Mouse (Mus musculus): ENCODE measurements around the gene Mylk4. TPM values are rescaled to one million over a fixed set of nuclear protein-coding genes. Genes with fewer than 3 reads are reported as not detected.

The Mylk4 gene
- total RNA-seq, 2 experiments from 2014 or later = 206 to 302 TPM

Other genes with a start within 250 kb of the Mylk4 start
- 10 to 100 TPM; 19.9 to 26.0 TPM for gene Wrnip1, start 18.1 kb upstream of the Mylk4 start, total RNA-seq (2021)
- gene D930007J09Rik, start 18.9 kb upstream of the Mylk4 start, total RNA-seq (2021) = not detected
- gene Serpinb1a, start 67.2 kb upstream of the Mylk4 start, total RNA-seq (2021) = 1 to 10 TPM; 2.9 to 4.7 TPM
- 1 to 10 TPM; 1.3 to 3.5 TPM for gene Serpinb1c, start 114.3 kb upstream of the Mylk4 start, total RNA-seq (2021)
- 10 to 100 TPM; 31.5 to 39.0 TPM for gene Serpinb6b, start 181.3 kb upstream of the Mylk4 start, total RNA-seq (2021)
- 10 to 100 TPM in 1 of 2 experiments, 1 to 10 TPM in 1; 9.4 to 11.3 TPM for gene Serpinb9, start 219.3 kb upstream of the Mylk4 start, total RNA-seq (2021)
- gene Serpinb9b, start 243.5 kb upstream of the Mylk4 start, total RNA-seq (2021) = under 1 TPM; 0.13 to 0.27 TPM

All from heart, adult 18-20 months (tissue).